Mouse (Mus musculus) layer of hippocampus, postnatal 36 days (tissue): ENCODE results near the gene Fbxl15. TPM values are rescaled to one million over a fixed set of nuclear protein-coding genes. Genes with fewer than 3 reads are reported as not detected.

Experiments
- DNase-seq, 2 experiments: peaks; one replicate each; pipeline ENCODE4 v3.0.0; 2022
- total RNA-seq, 2 experiments: library from RNA; stranded (reverse); gene quantifications; 2 replicates each; pipeline ENCODE4 v1.2.3; 2021

Fbxl15 gene
- total RNA-seq, 2 experiments from 2014 or later = 28.3 to 33.6 TPM

DNA sequence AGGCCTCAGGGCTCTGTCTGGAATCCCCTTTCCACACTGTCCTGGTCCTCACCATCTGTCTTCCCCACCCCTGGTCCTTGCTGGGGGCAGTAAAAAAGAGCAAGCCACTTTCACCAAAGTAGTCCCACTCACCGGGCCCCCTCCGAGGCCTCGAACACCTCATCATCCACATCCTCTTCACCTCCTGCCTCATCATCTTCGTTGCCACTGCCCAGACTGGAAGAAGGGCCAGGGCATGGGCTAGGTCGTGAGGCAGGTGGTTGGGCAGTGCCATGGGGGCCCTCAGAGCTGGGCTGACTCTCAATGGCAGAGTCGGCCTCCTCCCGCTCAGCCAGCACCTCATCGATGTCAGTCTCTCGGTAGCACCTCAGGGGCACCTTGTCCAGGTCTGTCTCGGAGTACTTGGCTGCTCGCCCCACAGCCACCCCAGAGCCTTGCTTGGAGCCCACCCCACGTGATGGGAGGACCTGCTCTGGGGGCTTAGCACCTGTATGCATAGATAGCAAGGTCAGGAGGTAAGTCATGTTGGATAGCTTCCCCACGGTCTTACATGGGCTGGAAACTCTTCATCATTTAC lies 4.9 kb upstream of the Fbxl15 start:
- no peak for DNase-seq

DNA sequence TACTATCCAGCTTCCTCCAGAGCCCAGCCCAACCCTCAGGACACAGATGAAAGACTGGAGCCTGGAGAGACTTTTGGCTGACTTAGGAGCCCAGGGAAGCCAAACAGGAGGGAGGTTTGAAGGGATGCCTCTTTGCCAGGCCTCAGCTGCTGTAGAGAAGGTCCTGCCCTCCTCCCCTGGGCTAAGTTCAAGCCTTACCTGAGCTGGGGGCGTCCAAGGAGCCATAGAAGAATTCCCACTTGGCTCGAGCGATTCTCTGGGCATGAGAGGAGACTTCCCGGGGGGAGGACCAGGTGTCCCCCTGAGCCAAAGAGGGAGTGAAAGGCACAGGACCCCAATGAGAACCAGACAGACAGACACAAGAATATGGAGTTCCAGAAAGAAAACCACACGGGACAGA lies 4.3 kb upstream of the Fbxl15 start:
- no peak for DNase-seq

DNA sequence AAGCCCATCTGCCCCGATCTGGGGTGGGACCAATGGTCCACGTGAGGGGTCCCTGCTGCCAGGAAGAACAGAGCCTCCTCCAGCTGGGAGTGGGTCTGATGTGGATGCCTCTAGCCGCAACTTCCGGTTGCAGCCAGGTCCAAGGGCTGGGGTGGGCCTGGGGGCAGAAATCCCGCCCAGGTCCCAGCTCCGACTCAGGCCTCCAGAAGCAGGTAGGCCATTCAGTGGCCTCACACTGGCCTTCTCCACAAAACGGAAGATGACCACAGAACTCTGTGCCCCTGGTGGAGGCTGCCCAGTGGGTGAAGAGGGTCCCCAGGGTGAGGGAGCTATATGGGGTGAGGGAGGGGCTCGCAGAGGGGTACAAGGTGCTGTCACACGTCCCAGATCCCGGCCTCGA lies 3.6 kb upstream of the Fbxl15 start:
- DNase-seq = no peak

DNA sequence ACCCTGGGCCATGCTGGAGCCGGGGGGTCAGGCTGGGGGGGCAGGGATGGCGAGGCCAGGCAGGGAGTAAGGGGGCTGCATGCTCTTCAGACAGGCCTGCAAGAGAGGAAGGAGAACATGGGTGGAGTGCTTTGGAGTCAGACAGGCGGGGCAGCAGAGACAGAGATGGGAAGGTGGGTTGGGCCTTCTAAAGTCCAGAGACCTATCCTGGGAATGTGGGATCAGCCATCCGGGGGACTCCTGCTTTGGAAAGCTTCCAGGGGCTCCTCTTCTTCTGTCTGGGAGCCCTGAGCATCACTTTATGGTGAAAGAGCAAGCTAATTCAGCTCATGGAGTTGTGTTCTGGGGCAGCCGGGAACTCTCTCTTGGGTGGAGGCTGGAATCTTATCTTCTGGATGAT lies 3.1 kb upstream of the Fbxl15 start:
- no peak for DNase-seq

GRCm38 (mm10) chr19:46326019-46326755 lies 1.8 kb upstream of the Fbxl15 start:
- DNase-seq = no peak

- DNase-seq = peak; percentile 67 to 74
Observed at GRCm38 (mm10) chr19:46326756-46327305, 1.2 kb upstream of the Fbxl15 start, which contains the start of gene Psd. Psd (minus strand) TSS chr19:46327156.

DNA sequence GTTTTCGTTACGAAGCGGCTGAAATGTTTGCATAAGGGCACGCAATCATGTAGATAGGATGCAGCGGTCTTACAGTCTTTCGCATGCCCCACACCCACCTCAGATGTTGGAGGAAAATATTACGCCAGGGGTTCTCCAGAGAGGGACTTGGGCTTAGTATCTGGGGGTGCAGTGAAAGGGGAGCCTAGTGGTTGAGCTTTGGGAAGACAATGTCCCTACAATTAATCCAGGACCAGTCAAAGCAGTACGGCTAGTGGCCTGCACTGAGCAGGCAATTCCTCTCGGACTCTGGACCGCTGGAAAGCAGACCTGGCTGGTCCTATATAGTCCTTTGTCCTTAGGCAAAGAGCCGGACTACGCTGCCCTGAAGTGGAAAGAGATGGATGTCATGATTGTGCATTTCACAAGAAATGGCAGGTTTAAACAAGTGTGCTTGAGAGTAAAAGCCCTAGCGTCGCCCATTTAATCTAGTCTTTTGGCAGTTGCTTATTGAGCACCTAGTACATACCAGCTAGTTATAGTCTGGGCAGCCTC lies 386 bp upstream of the Fbxl15 start:
- no peak for DNase-seq

DNA sequence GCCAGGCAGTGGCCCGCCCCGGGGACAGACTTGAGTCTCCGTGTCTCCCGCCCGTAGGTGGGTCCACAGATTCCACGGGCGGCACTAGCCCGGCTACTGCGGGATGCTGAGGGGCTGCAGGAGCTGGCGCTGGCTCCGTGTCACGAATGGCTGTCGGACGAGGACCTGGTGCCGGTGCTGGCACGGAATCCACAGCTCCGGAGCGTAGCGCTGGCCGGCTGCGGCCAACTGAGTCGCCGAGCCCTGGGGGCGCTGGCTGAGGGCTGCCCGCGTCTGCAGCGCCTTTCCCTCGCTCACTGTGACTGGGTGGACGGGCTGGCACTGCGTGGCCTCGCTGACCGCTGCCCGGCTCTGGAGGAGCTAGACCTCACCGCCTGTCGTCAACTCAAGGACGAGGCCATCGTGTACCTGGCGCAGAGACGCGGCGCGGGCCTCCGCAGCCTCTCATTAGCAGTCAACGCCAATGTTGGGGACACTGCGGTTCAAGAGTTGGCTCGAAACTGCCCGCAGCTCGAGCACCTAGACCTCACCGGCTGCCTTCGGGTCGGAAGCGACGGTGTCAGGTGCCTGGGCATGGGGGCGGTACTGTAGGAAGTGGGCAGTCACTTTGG lies 1.2 kb downstream of the Fbxl15 start:
- DNase-seq = no peak

DNA sequence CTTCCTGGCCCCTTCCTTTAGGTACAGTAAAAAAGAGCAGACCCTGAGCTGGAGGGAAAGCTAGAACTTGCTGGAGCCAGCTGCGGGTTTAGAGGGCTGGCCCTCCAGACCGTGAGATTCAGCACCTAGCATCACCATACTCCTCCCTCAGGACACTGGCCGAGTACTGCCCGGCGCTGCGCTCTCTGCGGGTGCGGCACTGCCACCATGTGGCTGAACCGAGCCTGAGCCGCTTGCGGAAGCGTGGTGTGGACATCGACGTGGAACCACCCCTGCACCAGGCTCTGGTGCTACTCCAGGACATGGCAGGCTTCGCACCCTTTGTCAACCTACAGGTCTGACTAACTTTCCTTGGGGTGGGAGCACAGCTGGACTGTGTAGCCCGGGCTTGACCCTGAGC lies 2.0 kb downstream of the Fbxl15 start:
- DNase-seq = peak; percentile 75 to 76

DNA sequence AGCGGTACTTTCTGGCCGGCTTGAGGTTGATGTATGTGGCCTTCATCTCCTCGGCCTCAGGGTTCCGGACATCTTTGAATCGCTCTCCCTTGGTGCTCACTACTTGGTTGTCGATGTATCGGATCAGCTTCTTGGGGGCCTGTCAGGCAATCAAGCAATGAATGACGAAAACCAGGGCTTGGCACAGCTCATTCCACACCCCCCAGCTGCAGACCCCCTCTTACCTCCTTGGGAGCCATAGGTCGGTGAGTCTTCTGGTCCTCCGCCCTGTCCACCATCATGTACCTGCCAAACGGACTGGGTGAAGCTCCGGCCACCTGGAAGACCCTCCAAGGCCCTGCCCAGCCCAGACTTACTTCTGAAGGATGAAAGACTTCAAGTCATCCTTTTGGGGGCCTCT lies 2.7 kb downstream of the Fbxl15 start:
- no peak for DNase-seq

DNA sequence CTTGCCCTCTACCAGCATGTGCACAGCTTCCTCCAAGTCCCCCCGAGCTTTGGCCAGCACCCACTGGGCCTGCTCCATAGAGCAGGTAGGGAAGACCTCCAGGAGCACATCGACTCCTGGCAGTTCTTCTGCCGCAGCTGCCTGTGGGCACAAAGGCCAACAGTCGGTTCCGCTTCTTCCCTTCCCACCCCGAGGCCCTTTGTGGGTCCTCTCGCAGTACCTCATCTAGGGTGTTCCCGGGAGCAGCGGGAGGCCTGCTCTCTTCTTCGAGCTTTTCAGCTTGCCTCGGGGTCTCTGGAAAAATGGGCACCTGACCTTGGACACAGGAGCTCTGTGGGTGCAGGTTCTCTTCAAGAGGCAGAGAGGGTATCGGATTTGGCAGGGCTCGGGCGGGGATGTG lies 3.3 kb downstream of the Fbxl15 start:
- no peak for DNase-seq

GRCm38 (mm10) chr19:46331936-46332335 lies 4.0 kb downstream of the Fbxl15 start:
- no peak for DNase-seq

GRCm38 (mm10) chr19:46332721-46333339 lies 4.8 kb downstream of the Fbxl15 start:
- DNase-seq = peak in 1 of 2 experiments; percentile 6

- DNase-seq = no peak
Observed at GRCm38 (mm10) chr19:46333906-46334305, 5.9 kb downstream of the Fbxl15 start.

DNA sequence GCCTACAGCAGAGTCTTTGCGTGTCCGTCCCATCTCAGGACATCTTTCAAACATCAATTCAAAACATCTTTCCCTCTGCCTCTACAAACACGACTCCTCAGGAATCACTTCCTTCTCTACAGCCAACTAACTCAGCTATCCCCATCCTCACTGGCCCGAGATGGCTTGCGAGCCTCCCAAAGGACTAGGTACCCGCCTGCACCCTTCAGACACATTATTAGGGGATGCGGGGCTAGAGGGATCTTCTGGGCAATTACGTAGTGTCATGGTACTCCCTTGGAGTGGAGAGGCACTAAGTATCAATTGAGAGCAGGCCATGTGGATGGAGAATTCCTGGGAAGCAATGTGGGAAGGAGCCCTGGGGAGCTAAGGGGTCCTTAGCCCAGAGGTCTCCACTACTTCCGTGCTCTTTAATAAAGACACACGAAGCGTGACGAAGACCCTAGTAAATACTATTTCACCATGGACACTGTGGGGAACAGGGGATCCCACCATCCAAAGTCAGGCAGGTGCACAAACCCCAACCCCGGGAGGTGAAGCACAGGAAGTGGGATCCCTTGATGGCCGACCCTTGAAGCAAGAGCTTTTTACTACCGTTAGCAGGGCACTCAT lies 9.8 kb downstream of the Fbxl15 start:
- DNase-seq = no peak

DNA sequence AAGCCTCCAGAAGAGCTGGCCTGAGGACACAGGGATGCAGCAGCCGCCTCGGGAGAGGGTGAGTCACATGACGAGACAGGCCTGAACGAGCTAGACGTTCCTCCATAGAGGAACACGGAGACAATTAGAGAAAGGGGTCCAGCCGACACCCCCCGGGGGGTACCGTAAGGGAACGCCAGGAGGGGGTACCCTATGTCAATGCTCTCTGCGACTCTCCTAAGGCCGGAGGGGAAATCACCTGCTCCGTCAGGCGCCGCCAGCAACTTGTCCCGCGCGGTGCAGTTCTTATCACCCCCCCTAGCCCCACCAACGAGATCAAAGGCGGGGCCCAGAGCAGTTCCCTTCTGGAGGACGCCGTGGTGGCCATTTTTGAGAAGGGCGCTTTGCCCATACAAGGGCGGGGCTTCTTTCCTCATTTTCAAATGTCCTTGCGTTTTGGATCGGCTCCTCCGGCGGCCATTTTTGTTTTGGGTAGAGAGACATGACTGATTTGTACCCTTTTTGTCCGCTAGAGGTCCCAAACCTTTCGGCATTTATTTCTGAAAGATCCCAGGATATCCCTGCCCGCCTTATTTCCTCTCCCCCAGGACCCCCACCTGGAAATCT lies 10.4 kb downstream of the Fbxl15 start, which contains the start of gene Cuedc2:
Cuedc2 (minus strand) TSS at position 372 of the 606 bp plus-strand sequence.
- DNase-seq = peak; percentile 97 to 98

DNA sequence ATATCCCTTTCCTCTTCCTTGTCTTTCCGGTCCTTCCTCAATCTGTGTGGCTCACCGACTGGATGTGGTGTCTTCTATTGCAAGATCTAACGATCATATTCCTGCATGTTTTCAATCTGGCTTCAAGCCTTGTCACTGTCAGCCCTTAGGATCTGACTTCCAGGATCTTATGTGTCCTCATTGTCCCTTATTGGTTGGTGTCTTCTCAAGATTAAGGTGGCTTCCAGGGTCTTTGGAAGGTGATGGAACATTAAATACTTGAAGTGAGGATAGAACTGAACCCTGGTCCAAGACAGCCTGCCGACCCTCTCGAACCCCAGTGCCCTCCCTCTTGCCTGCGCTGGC lies 10.9 kb downstream of the Fbxl15 start:
- no peak for DNase-seq

GRCm38 (mm10) chr19:46339287-46339971 lies 11.4 kb downstream of the Fbxl15 start:
- peak in 1 of 2 experiments; percentile 34 for DNase-seq

DNA sequence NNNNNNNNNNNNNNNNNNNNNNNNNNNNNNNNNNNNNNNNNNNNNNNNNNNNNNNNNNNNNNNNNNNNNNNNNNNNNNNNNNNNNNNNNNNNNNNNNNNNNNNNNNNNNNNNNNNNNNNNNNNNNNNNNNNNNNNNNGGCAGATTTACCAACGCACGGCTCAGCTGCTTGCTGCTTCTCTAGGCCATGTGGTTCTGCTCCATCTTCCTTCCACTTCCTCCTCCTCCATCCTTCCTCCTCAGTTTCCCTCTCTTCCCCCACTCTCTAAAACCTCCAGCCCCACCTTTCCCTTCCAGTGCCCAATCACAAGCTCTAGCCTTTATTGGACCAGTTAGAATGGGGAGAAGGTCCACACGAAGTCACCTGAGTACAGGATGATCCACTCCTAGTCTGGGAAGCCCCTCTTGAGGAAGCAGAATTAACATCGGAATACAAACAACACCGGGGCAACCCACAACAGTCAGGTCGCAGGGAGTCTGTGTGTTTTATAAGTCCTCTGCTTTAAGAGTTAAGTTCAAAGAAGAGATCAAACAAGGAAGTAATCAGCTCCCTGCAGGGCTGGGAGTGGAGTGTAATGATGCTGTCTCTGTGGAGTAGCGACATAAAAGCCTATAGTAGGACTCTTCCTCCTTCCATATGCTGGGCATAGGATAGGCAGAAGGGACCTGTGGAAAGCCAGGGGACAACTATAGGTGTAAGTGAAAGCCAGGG lies 16.9 kb downstream of the Fbxl15 start:
- no peak for DNase-seq

DNA sequence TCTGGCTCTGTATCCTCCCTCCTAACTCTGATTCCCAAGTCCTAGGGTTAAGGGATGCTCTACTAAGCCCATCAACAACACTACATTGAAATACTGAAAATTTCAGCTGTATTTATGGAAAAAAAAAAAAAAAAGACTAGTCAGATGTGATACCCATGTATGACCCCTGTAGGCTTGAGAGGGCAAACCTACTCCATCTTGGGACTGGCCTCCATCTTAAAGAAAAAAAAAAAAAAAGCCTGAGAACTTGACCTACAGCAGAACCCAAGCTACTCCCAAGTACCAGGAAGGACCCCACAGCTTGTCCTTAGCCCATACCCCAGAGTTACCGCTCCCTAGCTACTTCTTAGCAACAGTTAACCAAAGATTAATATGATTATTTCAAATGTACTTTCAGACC lies 19.2 kb downstream of the Fbxl15 start:
- DNase-seq = no peak
